Mouse (Mus musculus) liver, embryonic 14.5 days (tissue): ENCODE results near the gene Nqo1. TPM values are rescaled to one million over a fixed set of nuclear protein-coding genes. Genes with fewer than 3 reads are reported as not detected.

ENCODE experiments used
- ATAC-seq: fragments of 200-750 bp; cut with Nextera tagmentation; 2 replicates; pipeline ENCODE4 v1.8.0; 2017; ENCODE audit warnings: moderate number of reproducible peaks, mild to moderate bottlenecking, moderate library complexity; ENCODE audit not compliant: insufficient read depth
- DNase-seq, 3 experiments: peaks; one replicate each; pipeline ENCODE4 v3.0.0-alpha.2; 2012 to 2013; ENCODE audit warnings: low read depth in 3 of 3, low spot score in 3 of 3
- H3K27ac ChIP-seq: fragments of 300-500 bp; sonication (generic); 2 replicates; pipeline ENCODE4 v1.5.1; 2014; ENCODE audit warnings: moderate library complexity, mild to moderate bottlenecking, control low read depth, inconsistent platforms
- H3K27me3 ChIP-seq: fragments of 300-500 bp; sonication (generic); 2 replicates; pipeline ENCODE4 v1.6.1; 2014; ENCODE audit warnings: mild to moderate bottlenecking, low read length, moderate library complexity; ENCODE audit not compliant: control insufficient read depth, insufficient read depth
- H3K36me3 ChIP-seq: fragments of 300-500 bp; sonication (generic); replicated peaks from 2 replicates; pipeline ENCODE4 v1.6.1; 2014; ENCODE audit warnings: low read depth; ENCODE audit not compliant: control insufficient read depth, insufficient read depth
- H3K4me1 ChIP-seq, 2 experiments: fragments of 200-500 bp in 1 of 2; fragments of 300-500 bp in 1 of 2; sonication (generic) in 1 of 2; replicated peaks; 2 replicates each; pipeline ENCODE4 v1.6.1; 2012 to 2014; ENCODE audit warnings: antibody characterized with exemption in 1 of 2, inconsistent platforms in 1 of 2, low read length in 1 of 2; ENCODE audit not compliant: control insufficient read depth in 2 of 2, insufficient read depth in 2 of 2
- H3K4me2 ChIP-seq: fragments of 300-500 bp; sonication (generic); 2 replicates; pipeline ENCODE4 v1.6.1; 2014; ENCODE audit warnings: low read depth, mild to moderate bottlenecking, control low read depth, moderate library complexity
- H3K4me3 ChIP-seq, 2 experiments: fragments of 200-500 bp in 1 of 2; fragments of 300-500 bp in 1 of 2; sonication (generic) in 1 of 2; 2 replicates each; pipeline ENCODE4 v1.5.1; 2012 to 2014; ENCODE audit warnings: low read depth in 2 of 2, low read length in 2 of 2, mild to moderate bottlenecking in 2 of 2, control low read depth in 1 of 2, inconsistent platforms in 1 of 2, moderate library complexity in 1 of 2; ENCODE audit not compliant: insufficient read depth in 1 of 2
- H3K9ac ChIP-seq: fragments of 300-500 bp; sonication (generic); replicated peaks from 2 replicates; pipeline ENCODE4 v1.6.1; 2014; ENCODE audit warnings: mild to moderate bottlenecking, control low read depth, moderate library complexity
- H3K9me3 ChIP-seq: fragments of 300-500 bp; sonication (generic); 2 replicates; pipeline ENCODE4 v1.6.1; 2016; ENCODE audit warnings: low read length, mixed read lengths; ENCODE audit not compliant: control insufficient read depth
- CTCF ChIP-seq: IDR thresholded peaks from 2 replicates; pipeline ENCODE4 v1.5.1; 2016; ENCODE audit warnings: antibody characterized with exemption, low read depth, control low read depth
- EP300 ChIP-seq: IDR thresholded peaks from 2 replicates; pipeline ENCODE4 v1.6.1; 2016; ENCODE audit warnings: antibody characterized with exemption, low read depth
- WGBS: fragments of 180-500 bp; shearing (Covaris S2); extraction: QIAGEN DNeasy Blood & Tissue Kit; methylation state at CpG from one replicate; pipeline ENCODE4 v1.1.7; 2014; ENCODE audit not compliant: insufficient replicate concordance; 5-methylcytosine and 5-hydroxymethylcytosine counted together
- polyA plus RNA-seq, 2 experiments: library from polyadenylated mRNA; depleted of rRNA in 1 of 2; stranded (reverse) in 1 of 2; unstranded in 1 of 2; fragments of >200 nt; fragmentation: Nextera tagmentation in 1 of 2; extraction: Ambion mirVana in 1 of 2; gene quantifications; 2 replicates each; pipeline versions ENCODE4 v1.2.1 to v1.2.3; 2012 to 2014

Nqo1 gene
- polyA plus RNA-seq, 2 experiments = 6.9 to 15.1 TPM

- WGBS = under 1% methylated on average over 63 of the region's 81 CpGs
- Histone ChIP-seq H3K9ac (peak within 1 kb of the TSS; percentile 95), H3K36me3 (no peaks in the 10 kb centered on the region; the same call in 1 of the 2 replicates), H3K4me3 (peak within 1 kb of the TSS; percentile 93 to 96), H3K9me3 (no peaks in the 10 kb centered on the region), H3K27ac (peak within 1 kb of the TSS; percentile 94), H3K4me2 (peak within 1 kb of the TSS; percentile 79), H3K4me1 (peaks cover 27 to 35% of the 10 kb centered on the region in 2 experiments), H3K27me3 (no peaks in the 10 kb centered on the region)
- DNase-seq (peak in 2 of 3 experiments; percentile 62 to 64), ATAC-seq (peak; percentile 74)
- no peak for TF ChIP-seq EP300
- peak; percentile 24; the same call in 1 of the 2 replicates for TF ChIP-seq CTCF
Measured at GRCm38 (mm10) chr8:107435962-107436831, 33.2 kb upstream of the Nqo1 start, which contains the start of gene Wwp2. Gene Wwp2, plus strand, starts transcription at chr8:107436365.

GRCm38 (mm10) chr8:107435421-107435961, 32.5 kb upstream of the Nqo1 start:
- H3K9ac ChIP-seq = peak overlapping the region; percentile 95

GRCm38 (mm10) chr8:107430821-107431220, 27.8 kb upstream of the Nqo1 start:
- Histone ChIP-seq H3K4me2 (no peak overlapping the region), H3K27ac (no peak overlapping the region), H3K9ac (no peak overlapping the region), H3K4me1 (peaks cover 0 to 10% of the 10 kb centered on the region in 2 experiments), H3K36me3 (no peaks in the 10 kb centered on the region), H3K27me3 (no peaks in the 10 kb centered on the region; the same call in 1 of the 2 replicates), H3K4me3 (no peak overlapping the region), H3K9me3 (no peaks in the 10 kb centered on the region)
- ATAC-seq (no peak), DNase-seq (no peak)
- no peak for TF ChIP-seq EP300
- no peak for TF ChIP-seq CTCF
- 64% methylated on average over 8 of the region's 8 CpGs for WGBS

More at GRCm38 (mm10) chr8:107435421-107435961, 32.5 kb upstream of the Nqo1 start:
- Histone ChIP-seq H3K27ac (peak overlapping the region; percentile 94), H3K4me3 (peak overlapping the region; percentile 93 to 96), H3K36me3 (no peaks in the 10 kb centered on the region; the same call in 1 of the 2 replicates), H3K9me3 (no peaks in the 10 kb centered on the region), H3K27me3 (no peaks in the 10 kb centered on the region; the same call in 1 of the 2 replicates), H3K4me1 (peaks cover 27 to 33% of the 10 kb centered on the region in 2 experiments), H3K4me2 (peak overlapping the region; percentile 79)
- DNase-seq = peak in 1 of 3 experiments; percentile 33
- 0 out of 2 replicates have a peak, but pooled peaks have one; percentile 2 for ATAC-seq
- 22% methylated on average over 11 of the region's 11 CpGs for WGBS
- TF ChIP-seq CTCF (no peak), EP300 (no peak)

GRCm38 (mm10) chr8:107425230-107425597, 22.2 kb upstream of the Nqo1 start:
- H3K4me2 ChIP-seq = peak overlapping the region; percentile 25; the same call in 1 of the 2 replicates
- no peak overlapping the region; a peak in 1 of 4 replicates for H3K4me3 ChIP-seq
- no peak overlapping the region for H3K27ac ChIP-seq
- no peaks in the 10 kb centered on the region; the same call in 1 of the 2 replicates for H3K27me3 ChIP-seq
- TF ChIP-seq EP300 (no peak), CTCF (no peak)
- no peak overlapping the region for H3K9ac ChIP-seq
- H3K9me3 ChIP-seq = no peaks in the 10 kb centered on the region
- ATAC-seq (no peak), DNase-seq (no peak)
- peaks cover 8 to 16% of the 10 kb centered on the region in 2 experiments for H3K4me1 ChIP-seq
- 23% methylated on average over 8 of the region's 8 CpGs for WGBS
- peaks cover 12% of the 10 kb centered on the region for H3K36me3 ChIP-seq
